Mouse (Mus musculus) bone marrow, adult 2 months (tissue): ENCODE data around the gene Txndc5. TPM values are rescaled to one million over a fixed set of nuclear protein-coding genes. Genes with fewer than 3 reads are reported as not detected.

Experiments used
- H3K27ac ChIP-seq: fragments of 200-500 bp; 2 replicates; pipeline ENCODE4 v1.5.1; 2012; ENCODE audit warnings: low read depth, mild to moderate bottlenecking, control low read depth, inconsistent platforms, low read length; ENCODE audit not compliant: control insufficient read depth, poor library complexity, insufficient read depth
- H3K4me1 ChIP-seq: fragments of 200-500 bp; 2 replicates; pipeline ENCODE4 v1.6.1; 2011; ENCODE audit warnings: low read length; ENCODE audit not compliant: control insufficient read depth, insufficient read depth
- H3K4me3 ChIP-seq: fragments of 200-500 bp; replicated peaks from 2 replicates; pipeline ENCODE3; 2011; ENCODE audit warnings: mild to moderate bottlenecking, low read depth, low read length, control low read depth; ENCODE audit not compliant: control insufficient read depth
- CTCF ChIP-seq: fragments of 200-500 bp; IDR thresholded peaks from 2 replicates; pipeline ENCODE4 v1.5.1; 2011; ENCODE audit warnings: low read length, control low read depth; ENCODE audit not compliant: control insufficient read depth, insufficient read depth
- POLR2A ChIP-seq: fragments of 200-500 bp; IDR thresholded peaks from 2 replicates; pipeline ENCODE4 v1.6.1; 2011; ENCODE audit warnings: low read depth, mild to moderate bottlenecking, control low read depth, low read length, borderline replicate concordance; ENCODE audit not compliant: control insufficient read depth
- WGBS: fragments of 180-500 bp; shearing (Covaris S2); methylation state at CpG from one replicate; pipeline ENCODE4 v1.1.7; 2018; 5-methylcytosine and 5-hydroxymethylcytosine counted together
- polyA plus RNA-seq: library from polyadenylated mRNA; stranded (reverse); fragments of >200 nt; gene quantifications from 2 replicates; pipeline ENCODE4 v1.2.4, GENCODE M21; 2011; ENCODE audit warnings: low replicate concordance; ENCODE audit not compliant: missing spikeins, insufficient read depth, insufficient read length

Gene Txndc5
- polyA plus RNA-seq, 1 experiment = 32.5 TPM

GRCm38 (mm10) chr13:38506936-38507335, 21.7 kb downstream of the Txndc5 start:
- peaks cover 2% of the 10 kb centered on the region for H3K4me1 ChIP-seq
- TF ChIP-seq CTCF (no peak), POLR2A (no peak)
- H3K27ac ChIP-seq = no peak overlapping the region
- 92% methylated on average over 10 of the region's 10 CpGs for WGBS
- no peak overlapping the region for H3K4me3 ChIP-seq

DNA sequence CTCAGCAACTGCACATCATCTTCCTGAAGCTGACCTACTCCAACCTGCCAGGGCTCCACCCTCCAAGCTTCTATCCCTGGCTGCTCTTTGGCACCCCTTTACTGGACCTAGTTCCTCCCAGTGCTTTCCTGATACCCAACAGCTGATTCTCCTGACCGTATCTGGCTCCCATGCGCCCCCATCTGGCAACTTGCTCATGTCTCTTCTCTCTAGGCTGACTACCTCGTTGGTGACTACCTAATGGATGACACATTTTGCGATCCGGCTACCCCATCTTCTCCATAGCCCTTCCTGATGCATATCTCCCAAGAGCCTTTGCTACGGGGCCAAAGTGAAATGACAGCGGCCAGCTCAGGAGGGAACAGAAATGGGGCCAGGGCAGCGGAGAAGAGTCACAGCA, 22.3 kb downstream of the Txndc5 start:
- no peak overlapping the region for H3K27ac ChIP-seq
- peaks cover 2% of the 10 kb centered on the region for H3K4me1 ChIP-seq
- no peak overlapping the region for H3K4me3 ChIP-seq
- TF ChIP-seq POLR2A (no peak), CTCF (peak; percentile 51)
- 84% methylated on average over 8 of the region's 8 CpGs for WGBS

DNA sequence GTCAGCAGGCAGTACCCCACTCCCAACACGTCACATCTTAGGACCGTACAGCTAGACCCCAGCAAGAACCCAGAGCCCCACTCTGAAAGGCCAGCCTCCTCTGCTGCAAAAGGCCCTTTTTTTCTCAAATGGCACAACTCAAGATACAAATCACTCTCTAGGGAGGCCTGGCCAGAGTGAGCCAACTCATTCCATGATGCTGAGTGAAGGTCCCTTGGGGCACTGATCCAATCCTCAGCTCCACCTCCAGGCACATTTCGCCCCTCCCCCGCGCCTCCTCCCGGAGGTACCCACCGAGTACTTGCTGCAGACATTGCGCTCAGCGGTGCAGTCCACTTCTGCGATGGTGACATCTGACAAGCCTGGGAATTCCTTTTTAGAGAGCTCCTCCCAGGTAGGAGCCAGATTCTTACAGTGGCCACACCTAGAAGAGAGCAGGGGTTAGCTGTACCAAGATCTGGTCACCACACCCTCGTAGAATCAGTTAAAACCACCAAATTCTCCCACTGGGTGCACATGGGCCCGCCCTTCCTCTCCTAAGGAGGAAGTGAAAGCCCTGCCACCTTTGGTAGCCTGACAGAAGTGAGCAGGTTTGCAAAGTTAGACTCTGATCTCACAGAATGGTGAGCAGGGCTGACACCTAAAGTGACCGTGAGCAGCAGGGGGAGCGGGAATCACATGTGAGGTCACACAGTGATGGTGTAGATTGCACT, 25.3 kb downstream of the Txndc5 start:
- TF ChIP-seq CTCF = no peak
- peak; percentile 11; the same call in 1 of the 2 replicates for TF ChIP-seq POLR2A
- Histone ChIP-seq H3K27ac (peak overlapping the region; percentile 83), H3K4me3 (peak overlapping the region; percentile 64), H3K4me1 (peaks cover 2% of the 10 kb centered on the region)
- 64% methylated on average over 14 of the region's 14 CpGs for WGBS

GRCm38 (mm10) chr13:38501314-38501713, 27.3 kb downstream of the Txndc5 start:
- H3K4me1 ChIP-seq = peaks cover 2% of the 10 kb centered on the region
- no peak overlapping the region for H3K4me3 ChIP-seq
- TF ChIP-seq POLR2A = no peak
- no peak for TF ChIP-seq CTCF
- WGBS = 81% methylated on average over 12 of the region's 12 CpGs
- no peak overlapping the region for H3K27ac ChIP-seq

DNA sequence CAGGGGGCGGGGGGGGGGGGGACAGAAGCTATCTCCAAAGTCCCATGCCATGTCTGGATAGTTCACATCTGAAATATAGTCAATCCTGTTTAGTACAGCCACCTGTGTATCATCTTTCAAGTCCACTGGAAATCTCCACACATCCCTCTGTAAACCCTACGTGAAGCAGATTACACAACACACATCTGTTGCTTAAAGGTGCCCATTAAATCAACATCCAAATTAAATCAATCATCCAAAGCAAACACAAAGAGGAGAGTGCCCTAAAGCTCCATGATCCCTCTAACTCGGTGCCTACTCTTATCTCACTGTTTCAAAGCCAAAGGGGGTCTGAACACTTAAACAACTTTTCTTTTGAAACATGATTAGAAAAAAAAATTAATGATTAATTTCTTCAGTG, 31.9 kb downstream of the Txndc5 start:
- H3K4me3 ChIP-seq = no peak overlapping the region
- H3K4me1 ChIP-seq = no peaks in the 10 kb centered on the region
- WGBS = 73% methylated on average over 3 of the region's 3 CpGs
- H3K27ac ChIP-seq = no peak overlapping the region
- TF ChIP-seq POLR2A = no peak
- no peak for TF ChIP-seq CTCF

GRCm38 (mm10) chr13:38486767-38487166, 41.9 kb downstream of the Txndc5 start:
- H3K4me1 ChIP-seq = no peaks in the 10 kb centered on the region
- no peak overlapping the region for H3K4me3 ChIP-seq
- TF ChIP-seq CTCF = no peak
- TF ChIP-seq POLR2A = no peak
- 69% methylated on average over 6 of the region's 6 CpGs for WGBS
- H3K27ac ChIP-seq = no peak overlapping the region

GRCm38 (mm10) chr13:38484701-38485100, 43.9 kb downstream of the Txndc5 start:
- H3K27ac ChIP-seq = no peak overlapping the region
- H3K4me1 ChIP-seq = no peaks in the 10 kb centered on the region
- WGBS = 75% methylated on average over 5 of the region's 5 CpGs
- TF ChIP-seq POLR2A (no peak), CTCF (no peak)
- H3K4me3 ChIP-seq = no peak overlapping the region

DNA sequence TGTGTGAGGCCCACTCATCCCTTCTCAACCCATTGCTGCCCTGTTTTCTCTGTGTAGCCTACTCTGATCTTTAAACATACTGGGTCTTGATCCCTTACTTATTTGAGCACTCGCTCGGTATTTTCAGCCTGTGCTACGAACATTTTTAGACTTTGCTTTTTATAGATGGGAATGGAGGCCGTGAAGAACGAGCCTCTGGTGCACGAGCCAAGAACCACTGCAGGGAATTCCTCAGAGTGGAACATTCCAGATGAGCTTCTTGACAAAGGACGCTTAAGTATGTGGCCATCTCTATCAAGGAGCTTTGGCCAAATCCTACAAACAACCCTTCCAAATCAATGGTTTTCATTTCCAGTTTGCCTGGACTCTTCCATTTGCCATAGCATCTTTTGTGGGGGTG, 47.6 kb downstream of the Txndc5 start:
- no peak overlapping the region for H3K4me3 ChIP-seq
- no peak for TF ChIP-seq CTCF
- no peak for TF ChIP-seq POLR2A
- no peaks in the 10 kb centered on the region for H3K4me1 ChIP-seq
- WGBS = 74% methylated on average over 7 of the region's 7 CpGs
- H3K27ac ChIP-seq = no peak overlapping the region

- Histone ChIP-seq H3K4me1 (no peaks in the 10 kb centered on the region), H3K27ac (no peak overlapping the region), H3K4me3 (no peak overlapping the region)
- 43% methylated on average over 8 of the region's 8 CpGs for WGBS
- TF ChIP-seq POLR2A (no peak), CTCF (no peak)
These were observed 51.7 kb downstream of the Txndc5 start for GRCm38 (mm10) chr13:38476936-38477335.
